Comparison of ENCODE assay signal across 27 mouse cellular contexts in genomic region chr8:86922141-86922540, GRCm38 (mm10).
"Had no signal": no experiment of that assay in that cellular context is flagged by ENCODE, and none has a peak within 500 bp of the region (broad histone marks: within the 10 kb centered on the region; RNA-seq: fewer than 3 reads in every experiment).

No protein-coding gene starts in this region.

- DNase-seq: cerebellum, adult 8-10 months; cerebellum, adult 9-10 months; cerebellum, adult 9-11 months; cerebellum, postnatal 10 days; cerebellum, postnatal 14 days; cerebellum, postnatal 25 days; cerebellum, postnatal 36 days; embryo, embryonic 11 days; gastrocnemius, adult 2 months; gastrocnemius, postnatal 10 days; gastrocnemius, postnatal 14 days; gastrocnemius, postnatal 25 days; gastrocnemius, postnatal 36 days; heart, adult 18-20 months; heart, adult 2 months had no signal

- H3K9me3 ChIP-seq: embryonic facial prominence, embryonic 10.5 days; embryonic facial prominence, embryonic 12.5 days; embryonic facial prominence, embryonic 13.5 days; embryonic facial prominence, embryonic 15.5 days; forebrain, embryonic 10.5 days; forebrain, embryonic 12.5 days; forebrain, embryonic 13.5 days; forebrain, embryonic 15.5 days had no signal

- H3K27me3 ChIP-seq: embryonic facial prominence, embryonic 12.5 days; embryonic facial prominence, embryonic 13.5 days; embryonic facial prominence, embryonic 15.5 days; forebrain, embryonic 15.5 days had no signal

- ATAC-seq: forebrain, embryonic 13.5 days; forebrain, embryonic 14.5 days; forebrain, embryonic 15.5 days; forebrain, embryonic 16.5 days; forebrain, postnatal 0 days had no signal

- H3K4me3 ChIP-seq: embryonic facial prominence, embryonic 10.5 days; embryonic facial prominence, embryonic 12.5 days; embryonic facial prominence, embryonic 13.5 days; embryonic facial prominence, embryonic 15.5 days; erythroblast, embryonic 14.5 days; forebrain, embryonic 10.5 days; forebrain, embryonic 12.5 days; forebrain, embryonic 13.5 days; forebrain, embryonic 15.5 days; gastrocnemius, adult 2 months; heart, adult 2 months had no signal

- H3K36me3 ChIP-seq: embryonic facial prominence, embryonic 10.5 days; embryonic facial prominence, embryonic 12.5 days; embryonic facial prominence, embryonic 13.5 days; embryonic facial prominence, embryonic 15.5 days; forebrain, embryonic 10.5 days; forebrain, embryonic 12.5 days; forebrain, embryonic 15.5 days had no signal
